Mouse (Mus musculus): ENCODE measurements around the gene Acad8.

GRCm38 (mm10) chr9:26985668-26986277, 13.6 kb downstream of the Acad8 start:
- no peak for TF ChIP-seq POLR2A (IDR thresholded peaks at IDR 0.05; ENCODE audit: control insufficient read depth, extremely low read depth, insufficient read depth, low read length, poor library complexity)
- TF ChIP-seq CTCF (IDR thresholded peaks at IDR 0.05; ENCODE audit: borderline replicate concordance, control insufficient read depth, extremely low read depth, insufficient read depth, low read length, poor library complexity): no peak

All from thymus, adult 2 months (tissue).